Mouse (Mus musculus) left cerebral cortex, postnatal 14 days (tissue): Measurements from ENCODE around the gene Epha2. TPM values are rescaled to one million over a fixed set of nuclear protein-coding genes. Genes with fewer than 3 reads are reported as not detected.
A peak's percentile ranks its signal among the peaks of the same experiment; 100 is the strongest.

Experiments
- DNase-seq, 2 experiments: peaks; one replicate each; pipeline ENCODE4 v3.0.0; 2021 to 2022; ENCODE audit warnings: low spot score in 2 of 2, mixed read lengths in 1 of 2
- intact Hi-C: fragments of 180-260 bp; cut with DNase I; formaldehyde crosslinking; loops from one replicate; pipeline ENCODE4 v1.15.1; 2025
- total RNA-seq, 2 experiments: library from RNA; stranded (reverse); gene quantifications; 2 replicates each; pipeline ENCODE4 v1.2.3; 2021

Gene Epha2
- total RNA-seq, 2 experiments from 2014 or later = 2.2 to 2.7 TPM

- intact Hi-C loops = no loop called here
Measured at GRCm38 (mm10) chr4:141300196-141300595, 844 bp upstream of the Epha2 start.

GRCm38 (mm10) chr4:141301591-141302427 lies 769 bp downstream of the Epha2 start:
- no peak for DNase-seq
- intact Hi-C loops = no loop called here

More at GRCm38 (mm10) chr4:141300196-141300595, 844 bp upstream of the Epha2 start:
- DNase-seq = no peak

GRCm38 (mm10) chr4:141302428-141303401 lies 1.7 kb downstream of the Epha2 start:
- DNase-seq = no peak
- intact Hi-C loops = no loop called here

GRCm38 (mm10) chr4:141303402-141304222 lies 2.6 kb downstream of the Epha2 start:
- DNase-seq = no peak
- intact Hi-C loops = no loop called here

DNA sequence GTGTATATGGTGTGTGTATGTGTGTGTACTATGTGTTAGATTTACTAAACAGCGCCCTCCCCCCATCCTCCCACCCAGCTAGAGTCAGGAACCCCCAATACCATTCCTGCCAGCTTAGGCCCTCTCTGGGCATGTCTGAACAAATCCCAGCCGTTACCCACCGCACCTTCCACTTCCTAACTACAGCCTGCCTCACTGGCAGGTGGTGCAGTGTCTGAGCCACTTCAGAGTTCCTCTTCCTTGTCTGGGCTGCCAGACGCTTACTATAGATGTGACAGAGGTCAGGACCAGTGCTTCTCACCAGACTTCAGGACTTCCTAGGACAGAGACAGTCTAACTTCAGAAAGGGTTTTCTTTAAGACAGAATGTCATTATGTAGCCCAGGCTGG lies 3.2 kb downstream of the Epha2 start:
- intact Hi-C loops = no loop called here

DNA sequence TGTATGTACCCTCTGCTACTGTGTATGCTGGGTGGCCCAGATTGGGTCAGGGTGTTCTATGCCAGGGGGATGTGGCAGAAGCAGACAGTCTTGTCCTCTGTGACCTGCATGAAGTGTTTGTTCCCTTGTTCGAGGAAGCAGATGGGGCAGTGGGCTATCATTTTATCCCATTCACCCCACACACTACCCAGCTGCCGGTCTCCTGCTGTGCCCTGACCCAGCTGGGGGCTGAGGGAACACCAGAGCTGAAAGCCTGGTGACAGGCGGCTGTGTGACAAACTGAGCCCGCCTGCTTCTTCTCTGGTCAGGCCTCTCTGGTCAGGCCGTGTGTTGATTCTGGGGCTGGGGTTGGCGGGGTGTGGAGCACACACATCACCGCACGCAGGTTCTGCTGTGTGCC lies 5.0 kb downstream of the Epha2 start:
- intact Hi-C loops = no loop called here

More for the DNA sequence above, 3.2 kb downstream of the Epha2 start:
- DNase-seq = no peak

DNA sequence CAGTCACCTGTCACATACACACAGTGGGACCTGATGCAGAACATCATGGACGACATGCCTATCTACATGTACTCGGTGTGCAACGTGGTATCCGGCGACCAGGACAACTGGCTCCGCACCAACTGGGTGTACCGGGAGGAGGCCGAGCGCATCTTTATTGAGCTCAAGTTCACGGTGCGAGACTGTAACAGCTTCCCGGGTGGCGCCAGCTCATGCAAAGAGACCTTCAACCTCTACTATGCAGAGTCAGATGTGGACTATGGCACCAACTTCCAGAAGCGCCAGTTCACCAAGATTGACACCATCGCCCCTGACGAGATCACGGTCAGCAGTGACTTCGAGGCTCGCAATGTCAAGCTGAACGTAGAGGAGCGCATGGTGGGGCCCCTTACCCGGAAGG lies 7.3 kb downstream of the Epha2 start:
- no peak for DNase-seq
- intact Hi-C loops = no loop called here

More for the DNA sequence above, 5.0 kb downstream of the Epha2 start:
- DNase-seq = no peak

DNA sequence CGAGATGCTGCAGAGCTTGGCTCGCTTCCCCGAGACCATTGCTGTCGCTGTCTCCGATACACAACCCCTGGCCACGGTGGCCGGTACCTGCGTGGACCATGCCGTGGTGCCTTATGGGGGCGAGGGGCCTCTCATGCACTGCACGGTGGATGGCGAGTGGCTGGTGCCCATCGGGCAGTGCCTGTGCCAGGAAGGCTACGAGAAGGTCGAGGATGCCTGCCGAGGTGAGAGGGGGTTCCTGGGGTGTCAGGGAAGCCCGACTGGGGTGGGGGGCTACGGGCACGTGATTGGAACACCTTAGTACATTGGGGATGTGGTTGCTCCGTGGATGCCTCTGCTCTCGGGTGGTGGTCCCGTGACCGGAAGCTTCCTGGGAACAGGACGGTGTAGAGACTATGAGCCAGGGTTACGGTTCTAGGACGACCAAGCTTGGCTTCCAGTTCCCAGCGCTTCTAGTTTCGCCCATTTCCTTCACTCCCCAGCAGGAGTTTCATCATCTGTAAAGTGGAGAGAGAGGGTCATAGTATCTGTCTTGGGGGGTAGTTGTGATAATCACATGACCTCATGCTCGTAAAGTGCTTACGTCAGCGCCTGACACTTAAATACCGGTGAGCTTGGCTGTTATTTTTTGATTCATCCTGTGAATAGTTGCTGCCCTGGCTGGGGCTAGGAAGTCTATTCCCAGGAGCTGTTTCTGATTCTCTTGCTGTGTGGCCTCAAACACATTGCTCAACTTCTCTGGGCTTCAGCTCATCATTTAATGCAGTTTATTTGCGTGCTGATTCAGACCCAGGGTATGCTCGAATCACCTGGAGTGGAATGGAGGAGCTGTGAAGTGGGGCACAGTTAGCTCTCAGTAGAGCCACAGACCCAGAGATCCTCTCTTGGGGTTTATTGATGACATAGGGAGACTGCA lies 8.1 kb downstream of the Epha2 start:
- intact Hi-C loops = no loop called here
- DNase-seq = no peak

DNA sequence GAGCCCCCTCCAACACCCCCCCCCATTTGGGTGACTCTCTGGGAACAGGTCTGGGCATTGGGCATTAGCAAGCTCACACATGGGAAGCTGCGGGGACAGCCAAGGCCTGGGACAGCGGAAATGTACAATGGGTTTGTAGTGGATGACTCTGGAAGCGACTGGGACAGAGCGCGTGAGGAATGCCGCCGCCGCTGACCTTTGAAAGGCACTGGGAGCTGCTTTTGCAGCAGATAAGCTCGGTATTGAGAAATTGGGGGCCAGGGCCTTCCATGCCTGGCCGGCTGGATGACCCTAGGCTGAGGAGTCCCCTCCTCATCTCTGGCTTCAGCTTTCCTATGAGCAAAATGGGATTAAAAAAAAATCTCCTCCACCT lies 8.7 kb downstream of the Epha2 start:
- no peak for DNase-seq
- intact Hi-C loops = no loop called here

- no peak for DNase-seq
- intact Hi-C loops = no loop called here
Measured at GRCm38 (mm10) chr4:141310191-141310606, 9.2 kb downstream of the Epha2 start.

DNA sequence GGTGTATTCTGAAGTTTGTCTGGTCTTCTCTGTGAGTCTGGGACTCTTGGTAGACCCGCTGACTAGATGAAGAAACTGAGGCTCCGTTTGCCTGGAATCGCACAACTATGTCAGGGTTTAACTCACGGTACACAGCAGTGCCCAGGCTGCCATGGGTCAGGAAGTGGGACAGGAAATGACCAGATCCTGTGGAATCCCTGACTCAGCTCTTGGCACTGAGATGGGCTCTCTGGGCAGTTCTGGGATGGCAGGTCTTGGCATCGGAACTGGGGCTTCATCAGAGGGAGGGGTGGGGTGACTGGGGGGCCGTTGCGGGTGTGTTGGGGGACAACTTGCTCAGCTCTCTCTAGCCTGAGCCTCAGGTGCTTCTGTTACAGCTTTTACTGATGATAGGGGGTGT lies 10.0 kb downstream of the Epha2 start:
- intact Hi-C loops = no loop called here
- DNase-seq = peak in 1 of 2 experiments; percentile 20

DNA sequence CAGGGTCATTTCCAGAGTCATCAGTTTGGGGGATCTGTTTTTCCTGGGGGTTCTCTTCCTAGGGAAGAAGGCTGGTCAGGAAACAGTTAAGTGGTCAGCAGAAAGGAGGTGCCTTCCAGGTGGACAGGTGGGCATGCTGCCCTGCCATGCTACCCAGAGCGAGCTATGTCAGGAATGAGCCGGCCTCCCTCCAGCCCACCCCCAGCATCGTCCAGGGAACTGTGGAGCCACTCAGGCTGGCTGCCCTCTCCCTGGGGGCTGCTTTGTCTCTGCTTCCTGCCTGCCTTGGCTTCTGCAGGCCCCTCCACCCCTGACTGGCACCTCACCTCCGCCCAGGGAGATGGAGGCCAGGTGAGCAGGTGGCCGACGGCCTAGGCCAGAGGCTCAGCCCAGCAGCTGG lies 10.5 kb downstream of the Epha2 start:
- no peak for DNase-seq
- intact Hi-C loops = no loop called here

DNA sequence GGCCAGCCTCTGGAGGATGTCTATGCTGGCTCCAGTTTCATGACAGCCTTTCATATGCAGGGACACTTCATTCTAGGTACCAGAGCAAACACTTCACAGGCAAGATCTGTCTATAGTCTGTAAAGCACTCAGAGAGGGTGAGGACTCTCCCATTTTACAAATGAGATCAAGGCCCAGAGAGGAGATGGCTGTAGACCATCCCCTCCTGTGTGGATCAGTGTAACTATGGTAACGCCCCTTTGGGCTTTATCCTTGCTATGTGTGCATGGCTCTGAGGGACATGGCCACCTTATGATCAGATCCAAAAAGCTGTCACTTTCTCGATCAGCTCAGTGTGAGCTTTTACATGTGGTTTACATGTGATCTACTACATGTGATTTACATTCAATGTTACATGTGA lies 10.9 kb downstream of the Epha2 start:
- no peak for DNase-seq
- intact Hi-C loops = no loop called here

- intact Hi-C loops = no loop called here
- DNase-seq = no peak
Measured at GRCm38 (mm10) chr4:141312513-141313131, 11.6 kb downstream of the Epha2 start.

DNA sequence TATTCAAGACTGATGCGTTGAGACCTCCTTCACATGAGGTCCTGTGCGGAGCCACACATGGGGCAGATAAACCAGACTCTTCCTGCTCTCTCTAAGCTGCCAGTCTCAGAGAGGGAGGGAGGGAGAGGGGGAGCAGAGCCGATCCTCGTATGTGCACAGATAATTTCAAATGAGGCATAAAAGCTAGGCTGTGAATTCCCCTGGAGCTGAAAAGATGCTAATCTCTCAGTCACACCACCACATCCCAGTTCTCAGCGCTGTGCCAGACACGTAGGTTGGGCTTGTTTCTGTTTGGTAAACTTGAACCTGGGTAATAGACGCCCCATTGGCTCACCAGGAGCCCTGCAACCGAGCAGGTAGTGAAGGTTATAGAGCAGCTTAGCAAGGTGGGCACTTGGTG lies 12.4 kb downstream of the Epha2 start:
- DNase-seq = peak in 1 of 2 experiments; percentile 41
- intact Hi-C loops = no loop called here

GRCm38 (mm10) chr4:141313924-141314323 lies 12.9 kb downstream of the Epha2 start:
- no peak for DNase-seq
- intact Hi-C loops = no loop called here

DNA sequence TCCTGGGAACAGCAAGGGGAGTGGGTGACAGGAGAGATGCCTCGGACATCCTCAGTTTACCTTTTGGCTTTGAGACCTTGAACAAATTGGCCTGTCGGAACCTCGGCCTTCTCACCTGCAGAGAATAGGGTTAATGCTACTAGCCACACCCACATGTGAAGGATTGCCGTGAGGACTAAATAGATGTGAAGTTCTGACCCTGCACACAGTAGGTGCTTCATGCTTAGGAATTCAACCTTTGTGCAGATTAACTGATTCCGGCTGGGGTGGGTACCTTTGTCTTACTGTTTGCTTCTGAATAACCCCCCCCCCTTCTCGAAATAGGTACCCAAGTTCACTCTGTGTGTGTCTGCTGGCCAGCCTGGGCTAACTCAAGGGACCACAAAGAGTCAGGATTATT lies 13.7 kb downstream of the Epha2 start:
- intact Hi-C loops = no loop called here
- DNase-seq = no peak

DNA sequence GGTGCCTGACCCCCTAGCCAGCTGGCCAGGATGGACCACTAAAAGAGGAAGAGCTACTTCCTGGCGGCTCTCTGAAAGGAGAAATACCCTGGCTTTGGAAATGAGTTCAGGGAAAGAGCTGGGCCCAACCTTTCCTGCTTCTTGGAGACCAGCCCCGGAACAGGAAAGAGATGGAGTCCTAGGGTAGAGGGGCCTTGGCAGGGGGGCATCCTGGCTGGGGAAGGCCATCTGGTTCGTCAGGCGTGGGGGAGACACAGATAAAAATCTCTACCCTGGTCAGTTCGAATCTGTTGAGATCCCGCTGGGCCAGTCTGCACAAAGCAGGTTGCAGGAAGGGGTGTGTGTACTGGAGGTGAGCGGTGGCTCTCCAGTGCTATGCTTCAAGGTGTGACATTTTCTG lies 15.0 kb downstream of the Epha2 start:
- intact Hi-C loops = no loop called here
- DNase-seq = no peak
